Mouse (Mus musculus): ENCODE results near the gene Tmem131l.

The Tmem131l gene

DNA sequence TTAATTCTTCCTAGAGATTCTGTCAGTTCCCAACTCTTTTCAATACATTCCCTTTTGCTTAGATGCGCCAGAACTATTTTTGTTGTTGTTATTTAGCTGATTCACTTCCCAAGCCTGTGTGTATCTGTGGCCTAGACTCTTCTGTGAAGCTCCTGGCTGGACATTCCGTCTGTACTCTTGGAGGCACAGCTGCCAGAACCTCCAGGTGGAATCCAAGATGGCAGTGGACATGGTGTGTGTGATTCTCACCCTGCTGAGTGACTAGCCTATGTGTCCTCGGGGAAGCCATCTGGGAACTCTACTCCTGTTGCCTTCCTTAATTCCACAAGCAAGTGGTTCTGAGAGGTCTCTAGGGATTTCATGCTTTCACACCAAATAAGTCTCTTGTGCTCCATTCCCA lies 63.8 kb downstream of the Tmem131l start:
- DNase-seq (ENCODE audit: low read depth): no peak

DNA sequence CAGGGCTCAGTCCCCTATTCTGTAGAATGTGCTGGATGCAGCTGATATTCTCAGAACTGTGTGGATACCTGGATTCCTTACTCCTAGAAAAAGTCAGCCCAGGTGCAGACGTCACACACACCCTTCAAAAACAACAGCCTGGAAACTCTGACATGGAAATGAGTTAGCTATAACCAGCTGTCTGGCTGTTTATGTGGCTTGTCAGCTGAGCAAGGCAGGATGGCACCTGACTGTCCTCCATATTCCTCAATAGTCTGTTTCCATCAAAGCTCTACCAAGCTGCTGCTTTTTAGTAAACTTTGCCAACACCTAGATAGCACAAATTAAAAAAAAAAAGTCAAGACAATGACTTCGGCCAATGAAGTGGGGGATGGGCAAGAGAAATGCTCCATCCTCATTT lies 66.6 kb downstream of the Tmem131l start:
- no peak for DNase-seq (ENCODE audit: low read depth)

DNA sequence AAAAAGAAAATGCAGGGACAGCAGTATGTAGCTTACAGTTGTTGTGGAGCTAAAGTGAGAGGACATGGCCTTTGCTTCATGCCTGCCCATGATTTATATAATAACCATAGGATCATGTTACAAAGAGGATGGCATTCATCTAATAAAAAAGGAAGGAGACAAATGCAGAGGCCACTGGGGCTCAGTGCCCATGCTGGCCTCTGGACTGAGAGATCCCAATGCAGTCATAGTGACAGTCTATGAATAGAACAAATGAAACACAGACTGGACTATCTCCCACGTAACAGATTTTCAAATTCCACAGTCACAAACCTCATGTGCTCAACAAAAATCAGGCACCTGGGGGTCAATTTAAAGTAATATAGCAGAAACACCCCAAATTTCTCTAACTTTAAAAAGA lies 69.3 kb downstream of the Tmem131l start:
- DNase-seq (ENCODE audit: low read depth): no peak

DNA sequence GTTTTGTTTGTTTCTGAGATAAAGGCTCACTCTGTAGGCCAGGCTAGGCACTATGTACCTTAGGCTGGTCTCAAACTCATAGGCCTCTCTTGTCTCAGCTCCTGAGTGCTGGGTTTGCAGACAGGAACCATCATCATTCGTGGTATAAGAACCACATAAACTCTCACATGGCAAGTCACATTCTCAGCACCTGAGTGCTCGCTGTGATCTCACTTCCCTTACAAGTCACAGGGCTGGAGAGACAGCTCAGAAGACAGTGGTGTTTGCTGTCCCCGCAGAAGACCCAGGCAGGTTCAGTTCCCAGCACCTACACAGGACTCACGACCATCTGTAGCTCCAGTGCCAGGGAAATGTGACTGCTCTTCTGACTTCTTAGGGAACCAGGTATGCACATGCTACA lies 70.9 kb downstream of the Tmem131l start:
- peak; percentile 18 for DNase-seq (ENCODE audit: low read depth)

DNA sequence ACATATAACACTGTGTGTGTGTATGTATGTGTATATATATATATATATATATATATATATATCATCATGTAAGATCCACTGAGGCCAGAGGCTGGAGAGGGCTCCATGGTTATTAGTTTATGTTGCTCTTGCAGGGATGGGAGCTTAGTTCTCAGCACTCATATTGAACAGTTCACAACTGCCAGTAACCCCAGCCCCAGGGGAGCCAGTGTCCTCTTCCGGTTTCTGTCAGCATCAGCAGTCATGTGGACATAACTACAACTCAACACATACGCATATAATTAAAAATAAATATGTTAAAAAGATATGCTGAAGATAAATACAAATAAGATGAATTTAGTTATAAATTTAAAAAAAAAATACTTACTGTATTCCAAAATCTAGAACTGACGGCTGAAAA lies 72.2 kb downstream of the Tmem131l start:
- no peak for DNase-seq (ENCODE audit: low read depth)

DNA sequence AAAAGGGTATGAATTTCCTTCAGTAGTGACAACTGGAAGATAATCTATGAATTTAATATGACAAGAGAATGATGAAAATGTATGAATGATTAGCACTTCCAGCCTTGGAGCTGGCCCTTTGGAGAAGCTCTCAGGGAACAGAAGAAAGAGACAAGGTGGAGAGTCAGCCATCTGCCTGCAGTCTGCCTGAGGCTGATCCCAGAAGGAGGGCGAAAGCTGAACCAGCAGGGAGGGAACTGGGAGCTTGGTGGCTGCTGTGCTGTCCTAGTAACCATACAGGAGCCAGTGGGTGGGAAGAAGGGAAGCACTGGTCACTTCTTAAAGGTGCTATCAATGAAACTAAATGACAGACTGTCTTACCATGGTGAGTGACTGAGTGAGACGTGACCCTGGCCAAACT lies 74.6 kb downstream of the Tmem131l start:
- DNase-seq (ENCODE audit: low read depth): no peak

DNA sequence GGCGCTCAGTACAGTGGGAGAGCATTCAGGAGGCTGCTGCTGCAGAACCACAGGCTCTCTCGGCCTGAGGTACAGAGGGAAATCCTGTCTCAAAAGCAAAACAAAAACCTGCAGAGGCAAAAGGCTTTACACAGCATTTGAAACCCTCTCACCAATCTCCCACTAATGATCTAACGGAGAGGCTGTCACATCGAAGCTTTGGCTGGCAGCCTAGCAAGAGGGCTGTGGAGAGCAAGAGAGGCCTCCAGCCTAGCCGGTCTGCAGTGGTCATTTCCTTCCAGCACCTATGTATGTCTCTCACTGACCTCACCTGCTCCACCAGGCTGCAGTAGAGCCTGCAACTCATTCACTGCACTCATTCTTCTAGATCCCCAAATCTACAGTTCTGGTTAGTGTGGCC lies 76.3 kb downstream of the Tmem131l start:
- DNase-seq (ENCODE audit: low read depth): no peak

DNA sequence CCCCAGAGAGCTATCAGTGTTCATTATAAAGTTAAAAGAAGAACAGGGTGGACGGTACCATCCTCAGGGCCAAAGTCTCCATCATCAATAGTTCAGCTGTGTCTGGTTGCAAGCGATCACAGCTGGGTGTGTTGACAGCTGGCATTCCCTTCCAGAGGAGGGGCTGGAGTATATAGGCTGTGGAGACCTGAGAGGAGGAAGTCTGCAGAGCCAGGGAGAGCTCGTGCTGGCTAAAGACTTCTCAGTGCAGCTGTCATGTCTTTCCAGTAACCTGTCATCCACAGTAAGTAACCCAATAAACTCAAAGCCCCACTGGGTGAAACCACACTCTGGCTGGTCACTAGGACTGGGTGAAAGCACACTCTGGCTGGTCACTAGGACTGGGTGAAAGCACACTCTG lies 77.4 kb downstream of the Tmem131l start:
- no peak for DNase-seq (ENCODE audit: low read depth)

DNA sequence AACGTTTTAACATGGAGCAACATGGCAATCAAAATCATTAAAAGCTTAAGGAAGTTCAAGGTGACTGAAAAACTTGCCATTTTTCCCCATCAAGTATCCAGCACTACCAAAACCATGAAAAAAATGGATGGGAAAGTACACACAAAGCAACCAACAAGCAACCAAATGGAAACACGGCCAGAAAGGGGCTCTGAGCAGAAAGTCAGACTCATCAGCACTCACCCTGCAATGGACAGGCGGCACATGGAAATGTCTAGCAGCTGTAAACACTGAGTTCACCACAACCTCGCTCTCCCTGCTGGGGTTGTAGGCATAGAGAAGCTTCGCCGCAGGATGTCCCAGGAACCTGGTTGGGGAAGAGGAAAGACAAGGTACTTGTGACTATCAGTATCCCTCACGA lies 77.9 kb downstream of the Tmem131l start:
- no peak for DNase-seq (ENCODE audit: low read depth)

DNA sequence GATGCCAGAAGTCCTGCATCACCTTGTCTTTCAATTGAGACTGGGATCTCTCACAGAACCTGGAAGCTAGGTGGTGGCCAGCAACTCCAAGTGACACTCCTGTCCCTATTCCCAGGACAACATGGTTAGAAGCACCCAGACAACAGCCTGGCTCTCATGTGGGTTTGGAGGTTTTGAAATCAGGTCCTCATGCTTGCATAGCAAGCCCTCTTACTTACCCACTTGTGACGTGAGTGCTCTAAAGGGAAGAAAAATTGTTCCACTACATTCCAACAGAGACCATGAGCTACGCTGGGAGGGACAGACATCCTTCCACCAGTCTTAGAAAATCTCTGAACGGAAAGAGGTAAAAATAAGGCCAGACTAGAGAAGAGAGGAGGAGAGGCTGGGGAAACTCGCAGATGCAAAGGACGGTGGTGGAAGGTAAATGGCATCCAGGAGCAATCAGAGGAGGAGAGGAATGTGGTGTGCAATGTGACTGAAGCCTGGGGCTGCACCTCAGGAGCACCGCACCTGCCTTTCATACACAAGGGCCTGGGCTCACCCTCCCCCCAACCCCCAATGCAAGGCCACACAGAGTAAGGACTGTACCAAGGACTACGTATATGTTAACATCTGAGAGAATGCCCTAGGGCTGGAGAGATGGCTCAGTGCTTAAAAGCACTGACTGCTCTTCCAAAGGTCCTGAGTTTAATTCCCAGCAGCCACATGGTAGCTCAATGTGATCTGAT lies 80.9 kb downstream of the Tmem131l start:
- DNase-seq (ENCODE audit: low read depth): no peak

DNA sequence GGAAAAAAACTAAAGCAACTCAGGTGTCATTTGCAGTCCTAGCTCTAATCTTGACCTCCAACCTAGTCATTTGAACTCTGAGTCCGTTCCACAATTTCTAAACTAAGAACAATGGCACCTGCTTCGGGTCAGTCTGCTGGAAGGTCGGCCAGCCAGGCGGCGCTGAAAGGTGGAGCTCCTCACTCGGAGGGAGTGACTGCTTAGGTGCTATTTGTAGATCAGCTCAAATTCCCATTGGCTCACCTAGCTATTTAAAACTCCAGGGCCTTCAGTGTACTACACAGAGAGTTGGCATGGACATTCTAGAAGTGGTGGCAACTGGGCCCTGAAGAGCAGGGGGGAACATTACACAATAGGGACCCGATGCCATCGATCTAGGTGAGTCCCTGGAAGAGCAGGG lies 86.1 kb downstream of the Tmem131l start:
- DNase-seq (ENCODE audit: low read depth): no peak

DNA sequence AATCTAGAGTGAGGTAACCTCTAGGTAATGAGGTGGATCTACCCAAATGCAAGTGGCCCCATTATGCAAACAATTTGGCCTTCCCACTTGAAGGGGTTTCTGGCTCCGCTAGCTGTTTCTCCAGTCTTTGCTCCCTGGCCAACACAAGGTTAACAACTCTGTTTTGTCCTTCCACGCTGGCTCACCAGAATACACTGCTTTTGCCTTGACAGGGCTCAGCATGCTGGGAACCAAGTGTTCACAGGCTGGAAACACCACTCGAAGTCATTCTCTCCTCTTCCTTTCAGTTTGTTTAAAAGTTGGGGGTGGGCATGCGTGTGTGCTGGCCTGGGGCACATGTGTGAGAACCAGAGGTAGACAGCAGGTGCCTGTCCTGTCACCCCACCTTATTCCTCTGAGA lies 91.2 kb downstream of the Tmem131l start:
- no peak for DNase-seq (ENCODE audit: low read depth)

DNA sequence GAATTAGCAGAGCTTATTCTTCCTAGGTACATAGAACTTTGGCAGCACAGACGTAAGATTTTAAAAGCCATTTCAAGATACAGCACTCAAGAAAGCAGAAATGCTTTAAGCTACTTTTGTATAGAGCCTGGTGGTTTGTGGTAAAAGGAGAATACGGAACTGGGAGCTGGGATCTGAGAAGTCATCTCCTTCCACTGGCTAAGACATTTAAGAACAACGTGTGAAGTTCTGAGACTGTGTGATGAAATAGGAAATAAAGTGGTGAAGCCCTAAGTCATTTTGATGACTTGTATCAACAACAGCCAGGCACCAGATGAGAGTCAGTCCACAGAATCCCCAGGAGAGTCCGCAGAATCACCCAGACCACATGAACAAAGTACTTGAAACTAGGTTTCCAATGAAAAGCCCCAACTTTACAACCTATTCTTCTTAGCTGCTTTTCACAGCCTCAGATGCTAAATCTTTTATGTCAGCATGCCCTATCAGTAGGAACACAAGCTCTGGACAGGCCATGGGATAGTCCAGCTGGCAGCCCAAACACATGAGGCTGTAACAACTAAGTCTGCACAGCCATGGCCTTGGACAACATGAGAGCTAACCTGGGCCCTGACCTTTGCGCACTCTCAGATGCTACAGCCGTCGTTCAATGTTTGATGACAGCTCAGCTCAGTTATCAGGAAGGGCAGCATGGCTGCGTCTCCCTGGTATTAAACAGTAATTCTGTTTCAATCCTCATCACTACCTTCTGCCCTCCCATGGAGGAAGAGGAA lies 92.3 kb downstream of the Tmem131l start:
- peak; percentile 82 for DNase-seq (ENCODE audit: low read depth)

DNA sequence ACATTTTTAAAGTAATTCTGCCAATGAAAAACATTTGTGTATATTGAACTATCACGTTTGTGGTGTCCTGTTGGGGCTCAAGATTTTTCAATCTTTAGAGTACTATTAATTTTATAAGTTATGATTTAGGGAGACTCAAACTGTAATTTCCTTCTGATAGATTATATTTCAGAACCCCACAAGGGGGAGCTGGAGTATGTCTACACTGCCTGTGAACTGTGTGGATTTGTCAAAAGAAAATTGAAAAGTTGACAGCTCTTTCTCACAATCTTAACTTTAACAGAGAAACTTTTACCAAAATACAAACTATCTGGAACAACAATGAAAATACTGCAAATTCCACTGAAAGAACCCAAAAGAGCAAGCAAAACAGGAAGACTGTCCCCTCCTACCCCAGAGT lies 93.1 kb downstream of the Tmem131l start:
- peak; percentile 54 for DNase-seq (ENCODE audit: low read depth)

DNA sequence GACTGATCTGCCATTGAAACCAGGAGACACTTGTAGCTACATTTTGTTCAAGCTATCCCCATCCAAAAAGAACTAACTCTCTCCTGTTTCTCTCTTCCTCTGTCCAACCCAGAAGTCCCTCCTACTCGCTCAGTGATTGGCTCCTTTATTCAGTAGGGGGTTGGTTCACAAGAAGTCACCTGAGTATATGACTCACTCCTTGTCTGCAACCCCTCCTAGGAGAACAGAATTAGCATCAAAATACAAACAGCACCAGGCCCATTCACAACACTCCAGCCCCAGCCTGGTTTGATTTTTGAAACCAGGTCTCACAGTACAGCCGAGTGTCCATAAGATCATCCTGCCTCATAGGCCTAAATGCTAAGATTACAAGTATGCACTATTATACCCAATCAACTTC lies 96.3 kb downstream of the Tmem131l start:
- DNase-seq (ENCODE audit: low read depth): peak; percentile 40

DNA sequence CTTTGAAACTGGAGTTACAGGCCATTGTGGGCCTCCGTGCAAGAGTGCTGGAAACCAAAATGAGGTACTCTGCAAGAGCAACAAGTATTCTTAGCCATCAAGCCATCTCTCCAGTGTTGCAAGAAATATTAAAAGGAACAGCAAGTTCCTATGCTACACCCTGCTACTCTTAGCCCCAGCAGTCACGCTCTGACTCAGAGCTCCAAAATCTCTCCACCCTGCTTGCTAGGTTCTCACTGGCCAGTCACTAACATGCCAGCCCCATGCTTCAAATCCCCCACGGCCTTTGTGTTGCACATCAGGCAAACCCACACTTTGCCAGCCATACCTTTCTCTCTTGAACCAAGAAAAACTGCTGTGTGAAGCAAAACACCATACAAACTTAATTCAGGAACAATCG lies 96.8 kb downstream of the Tmem131l start:
- DNase-seq (ENCODE audit: low read depth): no peak

DNA sequence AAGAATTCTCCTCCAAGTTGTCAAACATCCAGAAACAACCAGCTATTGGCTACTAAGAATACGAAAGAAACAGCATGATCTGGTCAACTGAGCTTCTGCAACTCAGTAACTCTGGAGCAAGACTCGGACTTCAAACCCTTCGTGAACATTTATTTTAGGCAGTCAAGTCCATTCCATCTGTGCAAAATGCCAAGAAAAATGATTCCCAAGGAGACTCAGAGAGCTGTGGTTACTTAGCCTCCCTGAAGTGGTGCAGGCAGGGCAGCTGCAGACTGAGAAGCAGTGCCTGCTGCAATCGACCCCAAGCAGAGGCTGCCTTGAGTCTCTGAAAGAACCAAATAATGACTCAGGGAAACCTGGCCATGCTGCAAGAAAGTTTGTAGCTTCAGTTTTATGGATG lies 98.1 kb downstream of the Tmem131l start:
- no peak for DNase-seq (ENCODE audit: low read depth)

DNA sequence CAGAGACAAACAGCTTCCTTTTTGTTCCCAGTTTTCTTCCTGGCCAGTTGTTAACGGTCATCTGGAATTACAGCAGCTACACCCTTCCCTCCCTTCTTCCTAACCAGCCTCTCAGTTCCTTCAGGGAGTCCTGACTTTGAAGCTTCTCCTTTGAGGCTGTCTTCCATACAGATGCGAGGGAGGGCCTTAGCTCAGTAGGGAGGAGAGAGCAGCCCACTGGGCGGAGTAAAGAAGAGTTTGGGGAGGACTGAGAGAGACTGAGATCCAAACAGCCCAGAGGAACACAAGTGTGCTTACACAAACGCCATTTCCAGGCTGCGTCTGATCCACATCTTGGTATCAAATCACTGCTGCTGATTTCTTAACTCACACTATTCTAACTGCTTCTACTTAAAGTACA lies 101.1 kb downstream of the Tmem131l start:
- DNase-seq (ENCODE audit: low read depth): no peak

DNA sequence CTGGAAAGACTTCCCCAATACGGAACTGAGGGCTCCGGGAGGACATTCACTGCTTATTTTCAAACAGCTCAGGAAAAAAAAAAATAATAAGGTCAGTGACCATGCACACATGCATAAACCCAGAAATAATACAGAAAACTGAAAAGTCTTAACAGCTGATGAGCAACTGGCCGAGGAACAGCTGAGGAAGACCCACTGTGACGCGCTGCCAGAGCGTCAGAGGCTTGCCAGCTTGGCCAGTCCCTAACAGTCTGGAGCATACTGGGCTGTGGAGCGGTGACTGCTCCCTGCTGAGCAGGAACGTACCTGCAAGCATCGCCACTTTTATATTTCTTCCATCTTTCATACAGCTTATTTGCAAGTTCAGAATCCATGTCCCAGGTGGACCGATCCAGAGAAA lies 105.5 kb downstream of the Tmem131l start:
- no peak for DNase-seq (ENCODE audit: low read depth)

DNA sequence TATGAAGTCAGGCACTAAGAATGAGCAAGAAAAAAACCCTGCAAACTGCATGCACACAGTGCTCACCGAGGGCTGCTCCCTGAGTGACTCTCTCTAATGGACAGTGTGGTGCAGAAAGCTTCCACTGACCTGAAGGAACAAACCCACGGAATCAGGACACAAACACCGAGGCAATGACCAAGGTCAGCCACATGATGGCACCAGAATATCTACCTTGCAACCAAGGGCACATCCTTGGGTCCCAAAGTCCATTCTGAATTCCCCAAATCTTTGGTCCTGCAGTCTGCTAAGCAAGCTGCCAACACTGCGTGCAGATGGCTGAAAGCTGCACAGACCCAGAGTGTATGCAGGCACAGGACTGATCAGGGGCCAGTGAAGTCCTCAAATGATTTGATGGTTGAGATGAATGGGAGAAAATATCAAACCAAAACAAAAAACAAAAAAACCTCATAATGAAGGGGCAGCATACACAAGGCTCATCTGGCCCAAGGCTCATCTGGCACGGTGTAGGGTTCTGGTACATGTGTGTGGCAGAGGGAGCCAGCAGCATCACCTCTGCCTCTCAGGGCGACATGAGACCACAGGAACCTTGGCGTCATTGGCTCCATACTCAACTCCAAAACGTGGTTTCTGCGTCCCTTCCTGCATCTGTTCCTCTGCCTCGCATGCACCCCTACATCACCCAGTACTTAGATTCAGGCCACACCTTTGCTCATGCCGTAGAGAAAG lies 124.0 kb downstream of the Tmem131l start:
- peak; percentile 44 for DNase-seq (ENCODE audit: low read depth)

DNA sequence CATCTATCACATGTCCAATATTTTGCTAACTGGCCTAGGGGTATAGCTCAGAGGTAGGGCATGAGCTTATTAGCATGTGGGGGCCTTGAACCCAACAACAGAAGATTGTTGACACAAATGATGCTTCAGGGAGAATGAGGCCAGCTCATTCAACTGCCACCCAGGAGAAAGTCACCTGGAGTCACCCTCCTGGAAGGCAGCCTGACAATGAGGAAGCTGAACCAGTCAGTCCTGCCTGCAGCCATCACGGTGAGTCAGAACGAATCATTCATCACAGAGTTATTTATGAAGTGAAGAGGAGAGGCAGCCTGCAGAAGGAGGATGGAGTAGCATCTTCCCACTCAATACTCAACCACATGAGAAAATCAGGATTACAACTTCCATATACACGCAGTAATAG lies 124.9 kb downstream of the Tmem131l start:
- DNase-seq (ENCODE audit: low read depth): peak; percentile 35

DNA sequence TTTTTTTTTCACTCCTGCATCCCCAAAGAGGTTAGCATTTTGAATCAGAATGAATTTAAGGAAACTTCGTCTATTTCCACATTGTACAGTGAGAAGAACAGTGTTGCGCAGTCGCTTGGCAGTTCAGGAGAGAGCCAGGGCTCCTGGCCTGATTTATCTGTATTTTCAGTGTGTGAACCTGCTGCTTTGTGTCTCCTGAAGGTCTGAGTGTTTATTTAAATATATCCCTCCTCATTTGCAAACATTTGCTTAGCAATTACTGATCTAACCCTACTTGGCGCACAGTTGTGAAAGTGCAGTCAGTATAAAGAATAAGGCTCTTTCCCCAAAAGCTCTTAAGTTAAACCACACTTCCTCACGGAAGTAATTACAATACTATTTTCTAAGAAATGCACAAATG lies 129.3 kb downstream of the Tmem131l start:
- no peak for DNase-seq (ENCODE audit: low read depth)

DNA sequence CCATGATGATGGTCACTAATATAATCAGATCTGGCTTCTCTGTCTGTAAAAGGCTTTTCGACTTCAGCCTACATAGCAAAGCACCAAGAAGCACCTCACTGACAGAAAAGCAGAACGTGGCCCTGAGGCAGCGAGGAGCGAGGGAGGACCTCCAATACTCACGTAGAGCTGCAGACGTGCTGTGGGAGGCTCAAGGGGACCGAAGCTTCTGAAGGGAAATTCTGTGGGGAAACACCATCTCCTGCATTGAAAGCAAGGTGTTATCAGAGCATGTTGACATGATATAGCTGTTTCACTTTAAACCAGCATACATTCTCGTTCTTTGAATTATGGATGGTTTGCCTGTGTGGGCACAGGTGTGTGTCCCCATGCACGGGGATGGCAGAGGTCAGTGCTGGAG lies 133.8 kb downstream of the Tmem131l start:
- no peak for DNase-seq (ENCODE audit: low read depth)
